Mouse (Mus musculus) bone marrow, adult 2 months (tissue): ENCODE results near the gene Vapb.

Experiments used
- CTCF ChIP-seq: fragments of 200-500 bp; IDR thresholded peaks from 2 replicates; pipeline ENCODE4 v1.5.1; 2011; ENCODE audit warnings: low read length, control low read depth; ENCODE audit not compliant: control insufficient read depth, insufficient read depth
- POLR2A ChIP-seq: fragments of 200-500 bp; IDR thresholded peaks from 2 replicates; pipeline ENCODE4 v1.6.1; 2011; ENCODE audit warnings: low read depth, mild to moderate bottlenecking, control low read depth, low read length, borderline replicate concordance; ENCODE audit not compliant: control insufficient read depth

GRCm38 (mm10) chr2:173742090-173742489 lies 4.8 kb downstream of the Vapb start:
- TF ChIP-seq CTCF = no peak
- no peak for TF ChIP-seq POLR2A
